Mouse (Mus musculus) left cerebral cortex, postnatal 36 days (tissue): ENCODE results near the gene Fancd2. TPM values are rescaled to one million over a fixed set of nuclear protein-coding genes. Genes with fewer than 3 reads are reported as not detected.

Experiments
- DNase-seq, 2 experiments: peaks; one replicate each; pipeline ENCODE4 v3.0.0; 2021 to 2022; ENCODE audit warnings: low spot score in 2 of 2, mixed read lengths in 1 of 2
- intact Hi-C: fragments of 180-260 bp; cut with DNase I; formaldehyde crosslinking; loops from one replicate; pipeline ENCODE4 v1.15.1; 2025
- total RNA-seq, 2 experiments: library from RNA; stranded (reverse); gene quantifications; 2 replicates each; pipeline ENCODE4 v1.2.3; 2021

Fancd2 gene
- total RNA-seq, 2 experiments from 2014 or later = 1.5 to 3.3 TPM

GRCm38 (mm10) chr6:113514600-113514999, 16.9 kb upstream of the Fancd2 start:
- no peak for DNase-seq
- intact Hi-C loops = no loop called here

GRCm38 (mm10) chr6:113517434-113518080, 13.9 kb upstream of the Fancd2 start:
- intact Hi-C loops = no loop called here
- DNase-seq = no peak

GRCm38 (mm10) chr6:113522310-113522709, 9.2 kb upstream of the Fancd2 start:
- DNase-seq = no peak
- intact Hi-C loops = no loop called here

- intact Hi-C loops = no loop called here
- DNase-seq = peak; percentile 47 to 49
Observed at GRCm38 (mm10) chr6:113523420-113523819, 8.1 kb upstream of the Fancd2 start.

GRCm38 (mm10) chr6:113531840-113532404, 440 bp downstream of the Fancd2 start:
- DNase-seq = no peak
- intact Hi-C loops = loop anchor here (5.0 kb wide), 2 partner anchors 70 to 90 kb away; partner anchors contain the start of genes Brk1, Fancd2os and Jagn1

GRCm38 (mm10) chr6:113534886-113535285, 3.4 kb downstream of the Fancd2 start:
- intact Hi-C loops = loop anchor here (5.0 kb wide), 2 partner anchors 67 to 93 kb away; partner anchors contain the start of genes Brk1, Fancd2os and Jagn1
- no peak for DNase-seq

GRCm38 (mm10) chr6:113541610-113542009, 10.1 kb downstream of the Fancd2 start:
- no peak for DNase-seq
- intact Hi-C loops = no loop called here

- DNase-seq = no peak
- intact Hi-C loops = no loop called here
Observed at GRCm38 (mm10) chr6:113543906-113544481, 12.5 kb downstream of the Fancd2 start.

GRCm38 (mm10) chr6:113559736-113560135, 28.3 kb downstream of the Fancd2 start:
- intact Hi-C loops = no loop called here
- no peak for DNase-seq

GRCm38 (mm10) chr6:113564557-113564956, 33.1 kb downstream of the Fancd2 start:
- DNase-seq = no peak
- intact Hi-C loops = no loop called here

GRCm38 (mm10) chr6:113576044-113576443, 44.6 kb downstream of the Fancd2 start:
- peak; percentile 52 to 59 for DNase-seq
- intact Hi-C loops = loop anchor here (2.0 kb wide), 1 partner anchor 37 kb away; no protein-coding TSS in a partner anchor

GRCm38 (mm10) chr6:113579306-113579705, 47.8 kb downstream of the Fancd2 start:
- DNase-seq = no peak
- intact Hi-C loops = no loop called here

- DNase-seq = peak in 1 of 2 experiments; percentile 27
- intact Hi-C loops = no loop called here
Observed at GRCm38 (mm10) chr6:113583023-113583422, 51.5 kb downstream of the Fancd2 start.

- intact Hi-C loops = no loop called here
Observed at GRCm38 (mm10) chr6:113585065-113585464, 53.6 kb downstream of the Fancd2 start.

GRCm38 (mm10) chr6:113586466-113587183, 55.1 kb downstream of the Fancd2 start:
- intact Hi-C loops = no loop called here
- DNase-seq = no peak

More at GRCm38 (mm10) chr6:113585065-113585464, 53.6 kb downstream of the Fancd2 start:
- peak in 1 of 2 experiments; percentile 26 for DNase-seq

GRCm38 (mm10) chr6:113592637-113593036, 61.2 kb downstream of the Fancd2 start:
- intact Hi-C loops = no loop called here
- DNase-seq = no peak

- intact Hi-C loops = no loop called here
- no peak for DNase-seq
Observed at GRCm38 (mm10) chr6:113597945-113598344, 66.5 kb downstream of the Fancd2 start.

- intact Hi-C loops = loop anchor here (5.0 kb wide), 1 partner anchor 68 kb away; the partner anchor contains the start of genes Emc3 and Fancd2
- DNase-seq = no peak
Observed at GRCm38 (mm10) chr6:113599833-113600232, 68.4 kb downstream of the Fancd2 start.

- no peak for DNase-seq
- intact Hi-C loops = loop anchor here (5.0 kb wide), 1 partner anchor 68 kb away; the partner anchor contains the start of genes Emc3 and Fancd2
Observed at GRCm38 (mm10) chr6:113600543-113601139, 69.2 kb downstream of the Fancd2 start, which contains the start of gene Fancd2os. Gene Fancd2os (minus strand): TSS chr6:113600715.
